Mouse (Mus musculus) kidney, postnatal 25 days (tissue): ENCODE results near the gene Cdc6.
A peak's percentile ranks its signal among the peaks of the same experiment; 100 is the strongest.
"Not testable (repeated sequence)": the region's sequence is repeated elsewhere in the genome, so short reads cannot be mapped to it uniquely, and the experiment has no call there.

Experiments used
- DNase-seq, 2 experiments: peaks; one replicate each; pipeline ENCODE4 v3.0.0; 2021; ENCODE audit warnings: mixed read lengths in 2 of 2

Cdc6 gene

DNA sequence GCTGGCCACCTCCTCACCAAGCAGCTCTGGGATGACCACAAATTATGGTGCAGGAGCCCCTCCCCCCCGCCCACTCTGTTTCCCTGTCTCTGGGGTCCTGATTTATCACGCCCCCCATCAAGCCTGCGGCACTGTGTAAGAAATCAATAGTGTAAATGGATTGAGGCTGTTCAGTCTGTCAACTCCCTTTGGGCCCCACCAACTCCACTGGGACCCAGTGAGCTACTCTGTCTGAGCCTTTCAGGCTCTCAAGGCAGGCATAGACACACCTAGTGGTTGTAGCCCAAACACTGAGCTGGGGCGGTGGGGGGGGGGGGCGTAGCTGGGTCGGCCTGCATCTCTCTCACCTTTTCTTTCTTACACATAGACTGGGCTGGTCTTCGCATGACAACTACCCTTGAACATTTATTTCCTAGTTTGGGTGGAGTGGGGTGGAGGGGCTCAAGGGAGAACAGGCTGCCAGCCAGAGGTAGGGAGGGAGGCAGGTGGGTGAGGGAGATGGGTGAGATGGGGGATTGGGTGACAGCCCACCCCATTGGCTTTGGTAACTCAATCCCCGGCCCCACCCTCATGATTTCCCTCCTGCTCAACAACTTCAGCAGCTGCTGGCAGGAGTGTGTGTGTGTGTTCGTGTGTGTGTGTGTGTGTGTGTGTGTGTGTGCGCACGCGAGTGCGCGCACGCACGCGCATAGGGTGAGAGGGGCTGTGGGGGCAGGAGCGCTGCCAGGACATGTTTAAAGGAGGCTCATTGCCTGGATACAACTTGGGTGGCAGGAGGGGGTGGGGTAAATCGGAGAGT lies 24.9 kb downstream of the Cdc6 start:
- DNase-seq = peak in 1 of 2 experiments; percentile 40

DNA sequence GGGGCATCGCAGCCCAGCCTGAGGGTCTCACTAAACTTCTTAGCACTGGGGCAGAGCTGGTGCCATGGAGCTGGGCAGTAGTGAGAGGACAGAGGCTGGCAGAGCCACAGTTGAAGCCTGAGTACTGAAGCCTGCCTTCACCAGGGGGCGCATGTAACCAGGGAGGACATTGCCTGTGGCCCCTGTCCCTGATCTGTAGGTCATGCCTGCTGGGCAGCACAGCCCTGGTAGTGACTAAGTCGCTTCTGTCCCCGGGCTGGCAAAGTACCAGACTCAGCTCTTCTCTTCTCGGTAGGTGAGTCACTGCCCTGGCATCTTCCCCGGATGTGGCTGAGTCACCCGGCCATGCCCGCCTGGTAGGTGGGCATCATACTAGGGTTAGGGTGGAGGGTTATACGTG lies 25.6 kb downstream of the Cdc6 start:
- DNase-seq = peak; percentile 82 to 89

DNA sequence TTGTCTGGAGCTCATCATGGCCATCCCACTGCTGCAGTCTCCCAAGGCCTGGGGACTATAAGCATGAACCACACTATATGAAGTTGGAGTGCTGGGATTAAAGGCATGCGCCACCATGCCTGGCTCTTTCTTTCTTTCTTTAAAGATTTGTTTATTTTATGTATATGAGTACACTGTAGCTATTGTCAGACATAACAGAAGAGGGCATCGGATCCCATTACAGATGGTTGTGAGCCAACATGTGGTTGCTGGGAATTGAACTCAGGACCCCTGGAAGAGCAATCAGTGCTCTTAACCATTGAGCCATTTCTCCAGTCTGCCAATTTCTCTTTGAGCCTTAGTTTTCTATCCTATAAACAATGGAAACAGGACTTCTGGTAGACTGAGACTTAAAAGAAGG lies 26.2 kb downstream of the Cdc6 start:
- not testable (repeated sequence) for DNase-seq

DNA sequence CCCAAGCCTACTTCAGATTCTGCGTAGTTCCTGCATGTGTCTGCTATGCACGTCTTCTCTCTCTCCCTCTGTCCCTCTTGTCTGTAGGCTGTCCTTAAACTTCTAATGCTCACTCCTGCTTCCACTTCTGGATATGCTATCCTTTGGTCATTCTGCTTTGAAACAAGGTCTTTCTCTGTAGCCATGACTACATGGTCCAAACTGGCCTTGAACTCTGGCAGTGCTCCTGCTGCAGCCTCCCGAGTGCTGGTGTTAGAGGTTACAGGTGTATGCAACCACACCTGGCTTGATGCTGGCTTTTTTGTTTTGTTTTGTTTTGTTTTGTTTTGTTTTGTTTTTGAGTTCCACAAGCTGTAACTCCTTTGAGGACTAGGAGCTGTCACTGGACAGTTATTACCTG lies 26.8 kb downstream of the Cdc6 start:
- DNase-seq = no peak

DNA sequence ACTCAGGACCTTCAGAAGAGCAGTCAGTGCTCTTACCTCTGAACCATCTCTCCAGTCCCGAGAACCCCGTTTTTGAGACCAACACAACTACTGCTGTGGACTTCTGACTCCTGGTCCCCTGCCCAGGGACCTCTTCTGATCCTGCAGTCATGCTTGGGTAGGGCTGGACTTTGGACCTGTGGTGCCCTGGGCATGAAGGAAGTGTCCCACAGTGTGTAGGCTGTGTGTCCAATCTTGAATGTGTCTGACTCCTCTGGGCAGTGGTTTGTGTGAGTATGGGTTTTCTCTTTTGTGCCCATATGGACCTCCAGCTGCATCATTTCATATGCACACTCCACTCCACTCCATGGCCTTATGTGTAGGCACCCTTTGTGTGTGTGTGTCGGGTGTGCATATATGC lies 27.5 kb downstream of the Cdc6 start:
- peak; percentile 87 to 94 for DNase-seq

DNA sequence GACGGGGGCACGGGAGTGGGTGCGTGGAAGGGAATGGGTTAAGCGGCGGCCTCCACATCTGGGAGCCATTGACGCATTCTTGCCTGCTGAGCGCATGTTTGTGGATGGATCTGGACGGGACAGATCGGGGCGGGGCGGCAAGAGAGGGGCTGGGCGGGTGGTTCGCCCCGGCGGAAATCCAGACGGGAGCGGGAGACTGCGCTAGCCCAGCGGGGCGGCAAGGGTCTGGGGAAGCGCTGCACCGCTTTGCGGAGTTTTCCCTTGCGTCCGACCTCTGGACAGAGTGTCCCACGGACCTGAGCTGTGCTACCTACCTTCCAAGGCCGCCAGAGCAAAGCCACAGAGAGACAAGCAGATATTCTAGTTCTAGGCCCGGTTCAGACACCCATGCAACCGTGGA lies 28.6 kb downstream of the Cdc6 start:
- peak; percentile 80 to 91 for DNase-seq

DNA sequence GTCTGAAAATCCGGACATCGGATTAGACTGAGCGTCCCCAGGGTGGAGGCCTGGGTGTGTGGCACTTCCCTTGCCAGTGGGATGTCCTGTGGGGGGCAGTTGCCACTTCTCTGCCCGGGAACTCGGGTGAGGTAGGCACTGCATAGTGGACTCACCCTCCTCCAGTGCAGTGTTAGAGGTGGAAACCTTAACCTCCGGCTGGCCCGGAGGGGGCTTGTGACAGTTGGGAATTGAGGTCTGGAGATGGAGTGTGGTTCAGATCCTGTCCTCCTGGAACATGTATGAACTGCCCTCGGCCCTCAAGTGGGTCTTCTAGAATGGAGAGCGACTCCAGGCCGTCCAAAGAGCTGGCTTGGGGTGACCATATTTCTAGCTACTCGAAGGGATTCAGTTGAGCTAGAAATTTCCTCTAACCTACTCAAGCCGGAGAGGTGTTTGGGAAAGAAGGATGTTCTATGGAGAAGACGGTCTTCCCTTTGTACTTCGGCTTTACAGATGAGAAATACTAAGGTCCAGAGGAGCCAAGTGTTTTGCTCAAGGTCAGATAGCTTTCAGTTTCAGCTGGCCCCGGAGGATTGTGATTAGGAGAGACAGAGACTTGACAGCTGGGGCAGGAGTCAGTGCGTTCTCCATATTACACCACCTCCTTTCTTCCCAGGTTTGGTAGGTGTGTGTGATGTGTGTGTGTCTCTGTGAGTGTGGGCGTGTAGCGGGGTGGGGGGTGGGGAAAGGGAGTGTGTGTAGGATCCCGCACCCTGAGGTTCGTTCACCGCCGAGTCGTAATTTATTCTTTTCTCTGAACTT lies 29.2 kb downstream of the Cdc6 start:
- peak; percentile 34 to 53 for DNase-seq

DNA sequence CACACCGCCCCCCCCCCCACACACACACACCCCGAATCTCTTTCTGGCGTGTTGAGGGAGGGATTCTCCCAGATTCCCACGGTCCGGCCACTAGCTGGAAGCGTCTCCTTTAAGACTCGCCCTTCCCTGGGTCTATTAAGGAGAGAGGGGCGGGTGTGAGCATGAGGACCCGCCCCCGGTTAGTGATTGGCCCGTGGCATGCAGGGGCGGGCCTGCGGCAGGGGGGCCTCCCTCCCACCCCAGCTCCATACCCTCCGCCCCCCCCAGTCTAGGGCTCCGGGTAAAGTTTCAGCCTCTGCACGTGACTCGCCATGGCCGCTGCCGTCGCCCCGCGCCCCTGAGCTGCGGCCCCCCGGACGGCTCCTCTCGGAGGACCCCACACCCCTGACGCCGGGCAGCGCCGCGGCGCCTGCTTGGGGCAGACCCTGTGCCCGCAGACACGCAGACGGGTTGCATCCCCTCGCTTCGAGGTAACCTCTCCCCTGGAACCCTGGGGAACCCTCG lies 29.9 kb downstream of the Cdc6 start:
- DNase-seq = peak; percentile 94 to 98

DNA sequence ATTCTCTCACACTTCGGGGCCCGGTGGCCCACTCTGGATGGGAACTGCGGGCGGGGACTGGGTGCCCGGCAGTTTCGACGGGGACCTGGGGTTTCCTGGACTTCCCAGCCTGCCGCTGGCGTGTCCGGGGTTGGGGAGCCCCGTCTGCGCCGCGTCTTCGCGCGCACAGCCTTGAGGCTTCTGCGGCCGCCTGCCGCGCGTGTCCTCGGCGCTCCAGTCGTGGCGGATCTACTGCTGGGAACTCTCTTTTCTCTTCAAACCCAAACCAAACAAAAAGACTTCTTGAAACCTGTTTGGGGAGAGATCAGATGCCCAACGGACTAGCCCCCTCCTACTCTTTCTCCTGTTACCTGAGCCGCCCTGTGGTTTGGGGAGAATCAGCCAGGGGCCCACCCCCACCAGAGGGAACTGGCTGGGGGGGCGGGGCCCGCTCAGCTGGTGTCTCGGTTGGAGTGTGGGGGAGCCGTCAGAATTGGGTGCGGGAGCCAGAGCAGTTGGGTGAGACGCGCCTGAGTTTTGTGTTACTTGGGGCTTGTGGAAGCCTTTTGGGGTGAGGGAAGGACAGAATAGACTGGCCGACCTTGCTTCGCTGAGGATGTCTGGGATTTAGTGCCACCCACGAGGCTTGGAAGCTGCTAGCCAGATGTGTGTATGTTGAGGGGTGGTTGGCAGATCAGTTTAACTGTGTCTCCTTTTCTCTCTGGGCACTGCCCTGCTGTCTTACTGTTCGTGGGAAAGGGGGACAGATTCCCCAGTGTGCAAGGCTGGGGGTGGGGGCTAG lies 30.5 kb downstream of the Cdc6 start:
- DNase-seq = peak; percentile 61 to 86

DNA sequence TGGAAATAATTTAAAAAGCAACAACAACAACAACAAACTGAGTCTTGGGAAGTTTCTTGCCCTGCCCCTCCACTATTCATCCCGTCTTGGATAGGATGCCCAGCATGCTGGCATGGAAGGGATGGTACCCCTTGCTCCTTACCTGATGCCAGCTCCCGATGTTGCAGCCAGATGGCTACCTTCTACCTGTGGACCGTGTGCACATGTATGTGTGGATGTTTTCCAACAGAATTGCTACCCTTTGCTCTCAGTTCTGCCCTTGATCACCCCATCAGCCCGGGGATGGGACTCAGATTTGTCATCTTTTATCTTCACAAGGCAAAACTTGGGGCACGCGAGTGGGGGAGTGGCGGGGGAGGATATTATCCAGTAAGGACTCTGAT lies 31.1 kb downstream of the Cdc6 start:
- DNase-seq = peak in 1 of 2 experiments; percentile 34

DNA sequence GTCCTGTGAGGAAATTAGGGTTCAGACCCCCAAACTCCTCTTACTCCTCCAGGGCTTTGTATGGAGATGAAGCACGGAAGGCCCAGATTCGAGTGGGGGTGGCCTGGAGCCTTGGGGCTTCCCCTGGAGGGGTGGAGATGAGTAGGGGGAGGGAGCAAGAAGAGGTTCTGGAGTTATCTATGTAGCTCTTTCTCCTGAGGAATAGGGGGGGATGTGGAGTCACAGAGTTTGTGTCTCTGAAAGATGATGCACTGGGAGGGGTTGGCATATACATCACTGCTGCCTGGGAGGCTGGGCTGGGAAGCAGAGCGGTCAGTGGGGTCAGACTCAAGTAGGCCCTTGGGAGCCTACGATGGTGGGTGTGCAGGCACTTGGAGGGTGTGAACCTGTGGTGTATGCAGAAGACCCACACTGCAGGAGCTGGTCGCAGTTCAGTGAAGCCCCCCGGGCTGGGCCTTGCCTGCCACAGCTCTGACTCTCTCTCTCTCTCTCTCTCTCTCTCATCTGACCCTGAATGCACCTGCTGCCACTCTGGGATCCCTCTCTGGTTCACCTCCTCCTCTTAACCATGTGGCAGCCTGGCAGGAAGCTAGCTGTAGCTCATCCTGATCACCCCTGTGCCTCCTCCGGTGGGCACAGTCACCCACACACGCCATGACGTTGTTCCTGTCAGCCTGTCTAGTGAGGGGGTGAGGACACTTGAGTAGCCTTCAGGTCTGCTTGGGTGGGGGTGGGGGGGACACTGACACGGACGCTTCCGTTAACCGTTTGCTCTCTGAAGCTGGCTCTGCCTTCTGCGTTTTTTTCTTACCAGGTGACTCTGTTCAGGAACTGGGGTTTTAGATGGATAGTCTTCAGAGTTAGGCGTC lies 31.7 kb downstream of the Cdc6 start:
- peak in 1 of 2 experiments; percentile 45 for DNase-seq

DNA sequence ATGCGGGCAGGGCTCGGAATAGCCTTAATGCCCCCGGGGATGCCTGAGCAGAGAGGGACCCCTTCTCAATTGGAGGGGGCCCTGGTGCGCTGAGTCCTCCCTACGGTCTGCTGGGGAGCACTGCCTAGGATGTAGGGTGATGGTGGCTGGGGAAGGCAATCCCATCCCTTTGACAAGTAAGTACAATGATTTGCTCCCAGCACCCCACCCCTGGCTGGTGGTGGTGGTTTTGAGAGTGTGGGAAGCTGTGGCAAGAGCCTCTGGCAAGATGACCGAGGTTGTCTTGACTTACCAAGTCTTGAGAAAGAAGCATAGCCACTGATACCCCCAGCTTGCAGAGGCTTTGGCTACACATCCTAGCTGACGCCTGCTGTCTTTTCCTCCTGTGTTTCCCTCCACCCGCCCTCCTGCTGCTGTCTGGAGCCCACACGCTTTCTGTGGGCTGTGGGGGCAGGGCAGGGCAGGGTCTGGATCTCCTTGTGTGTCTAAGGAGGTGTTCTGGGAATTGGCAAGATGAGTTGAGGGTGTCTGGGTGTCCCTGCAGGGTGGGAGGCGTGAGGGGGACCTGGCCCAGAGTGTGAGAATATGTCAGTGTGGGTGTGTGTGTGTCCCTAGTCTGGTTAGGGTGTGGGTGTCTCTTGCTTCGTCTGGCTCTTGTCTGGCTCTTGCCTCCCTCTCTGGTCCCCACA lies 32.5 kb downstream of the Cdc6 start:
- peak in 1 of 2 experiments; percentile 49 for DNase-seq

DNA sequence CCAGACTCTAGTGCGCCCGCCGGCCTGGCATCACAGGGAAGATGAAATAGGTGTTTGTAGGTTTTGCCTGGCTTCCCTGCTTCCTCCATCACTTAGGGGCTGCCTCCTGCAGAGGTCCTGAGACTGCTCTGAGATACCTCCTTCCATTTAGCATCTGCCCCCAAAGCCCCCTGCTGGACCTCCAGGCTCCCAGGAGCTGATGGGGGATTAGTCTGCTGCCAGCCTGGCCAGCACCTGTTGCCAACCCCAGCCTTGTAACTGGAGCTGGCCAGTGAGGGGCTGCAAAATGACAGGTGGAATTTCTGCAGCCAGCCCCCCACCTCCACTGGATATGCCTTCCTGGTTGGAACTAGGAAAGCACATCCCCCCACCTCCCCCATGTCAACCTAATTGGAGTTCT lies 33.2 kb downstream of the Cdc6 start:
- DNase-seq = peak in 1 of 2 experiments; percentile 53

DNA sequence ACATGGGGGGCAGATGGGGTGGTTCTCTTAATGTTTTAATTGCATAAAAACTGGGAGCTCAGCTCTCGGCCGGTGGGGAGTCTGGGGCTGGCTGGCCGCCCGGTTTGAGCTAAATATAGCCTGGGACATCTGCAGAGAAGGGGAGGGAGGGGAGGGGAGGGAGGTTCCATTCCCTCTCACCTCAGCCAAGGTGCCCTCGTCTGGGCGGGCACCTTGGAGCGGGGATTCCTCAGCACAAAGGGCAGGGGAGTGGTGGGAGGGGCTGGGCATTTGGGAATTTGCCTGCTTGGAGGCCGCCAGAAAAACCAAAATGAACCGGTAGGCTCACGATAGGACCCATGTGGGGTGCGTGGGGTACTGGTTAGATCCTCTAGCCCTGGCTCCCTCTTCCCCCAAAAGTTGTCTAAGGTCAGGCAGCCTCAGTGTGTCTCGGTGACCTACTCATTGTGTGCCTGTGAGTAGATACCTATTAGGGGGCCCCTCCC lies 33.8 kb downstream of the Cdc6 start:
- peak; percentile 88 to 93 for DNase-seq

DNA sequence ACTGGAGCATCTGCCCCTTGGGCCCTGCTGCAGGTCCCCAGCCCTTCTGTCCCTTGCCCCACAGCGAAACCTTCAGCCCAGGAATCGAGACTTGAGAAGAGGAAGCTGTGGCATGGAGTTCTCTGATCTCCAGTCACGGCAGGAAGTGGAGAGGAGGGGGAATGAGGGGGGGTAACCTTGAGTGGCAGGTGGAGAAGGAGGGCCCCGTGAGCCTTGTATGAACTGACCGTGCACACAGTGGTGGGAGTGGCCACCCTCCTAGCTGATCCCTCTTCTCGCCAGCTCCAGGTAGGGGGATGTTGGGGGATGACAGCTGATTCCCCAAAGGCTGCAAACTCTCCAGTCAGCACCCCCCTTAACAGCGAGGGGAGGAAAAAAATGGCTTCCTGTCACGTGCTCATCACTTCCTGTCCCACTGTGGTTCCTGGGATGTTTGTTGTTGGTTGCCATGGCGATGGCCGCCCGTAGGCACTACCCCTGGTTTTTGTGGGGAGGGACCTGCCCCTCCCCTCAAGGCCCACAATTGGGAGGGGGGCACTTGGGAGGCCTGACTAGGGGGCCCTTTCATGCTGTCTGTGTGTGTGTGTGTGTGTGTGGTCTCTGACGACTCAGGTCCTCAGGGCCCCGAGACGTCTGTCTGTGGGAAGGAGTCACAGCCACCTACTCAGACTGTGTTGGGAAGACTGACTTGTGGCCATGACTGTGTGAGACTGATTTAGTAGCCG lies 34.4 kb downstream of the Cdc6 start:
- DNase-seq = peak; percentile 87 to 93

DNA sequence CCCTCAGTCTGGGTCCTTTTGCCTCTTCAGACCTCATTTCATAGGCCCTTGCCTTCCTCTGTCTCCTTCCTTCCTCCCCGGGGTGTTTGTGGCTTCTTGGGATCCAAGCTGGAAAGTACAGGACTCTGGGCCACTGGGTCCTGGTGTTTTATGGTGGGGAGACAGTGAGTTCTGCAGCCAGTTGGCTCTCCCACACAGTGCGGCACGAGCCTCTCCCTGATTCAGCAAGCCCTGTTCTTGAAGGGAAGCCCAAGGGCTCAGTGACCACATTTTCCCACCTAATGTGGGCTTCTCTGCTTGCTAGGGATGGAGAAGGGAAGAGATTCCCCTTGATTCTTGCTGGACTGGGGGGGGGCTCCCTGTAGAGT lies 34.9 kb downstream of the Cdc6 start:
- DNase-seq = no peak

DNA sequence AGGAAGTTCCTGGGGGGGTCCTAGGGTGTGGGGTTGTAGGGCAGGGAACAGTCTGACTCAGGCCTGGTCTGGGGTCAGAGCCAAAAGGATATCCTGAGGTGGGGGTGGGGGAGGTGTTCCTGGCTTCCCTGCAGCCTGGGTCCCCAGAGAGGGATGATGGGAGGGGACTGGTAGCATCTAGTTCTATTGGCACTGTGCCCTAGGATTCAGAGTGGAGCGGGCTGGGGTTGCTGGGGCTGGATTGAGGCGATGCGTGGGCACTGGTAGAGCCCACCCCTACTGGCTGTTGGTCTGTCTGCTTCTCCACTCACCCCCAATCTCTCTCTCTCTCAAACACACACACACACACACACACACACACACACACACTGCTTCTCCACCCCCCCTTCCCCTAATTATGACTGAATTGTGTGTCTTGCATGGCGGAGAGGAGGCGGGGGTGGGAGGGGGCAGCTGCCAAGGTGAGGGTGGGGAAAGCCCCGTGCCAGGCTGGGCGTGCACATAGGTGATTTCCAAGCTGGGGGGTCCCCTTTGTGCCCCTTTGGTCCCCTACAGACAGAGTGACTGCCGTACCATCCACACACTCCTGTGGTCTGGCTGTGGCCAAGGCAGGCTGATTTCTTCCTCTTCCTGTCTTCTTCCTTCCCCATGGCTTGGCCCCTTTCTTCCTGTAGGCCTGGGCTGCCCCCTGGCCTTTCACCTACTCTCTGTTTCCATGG lies 35.5 kb downstream of the Cdc6 start:
- DNase-seq = peak; percentile 78 to 91

DNA sequence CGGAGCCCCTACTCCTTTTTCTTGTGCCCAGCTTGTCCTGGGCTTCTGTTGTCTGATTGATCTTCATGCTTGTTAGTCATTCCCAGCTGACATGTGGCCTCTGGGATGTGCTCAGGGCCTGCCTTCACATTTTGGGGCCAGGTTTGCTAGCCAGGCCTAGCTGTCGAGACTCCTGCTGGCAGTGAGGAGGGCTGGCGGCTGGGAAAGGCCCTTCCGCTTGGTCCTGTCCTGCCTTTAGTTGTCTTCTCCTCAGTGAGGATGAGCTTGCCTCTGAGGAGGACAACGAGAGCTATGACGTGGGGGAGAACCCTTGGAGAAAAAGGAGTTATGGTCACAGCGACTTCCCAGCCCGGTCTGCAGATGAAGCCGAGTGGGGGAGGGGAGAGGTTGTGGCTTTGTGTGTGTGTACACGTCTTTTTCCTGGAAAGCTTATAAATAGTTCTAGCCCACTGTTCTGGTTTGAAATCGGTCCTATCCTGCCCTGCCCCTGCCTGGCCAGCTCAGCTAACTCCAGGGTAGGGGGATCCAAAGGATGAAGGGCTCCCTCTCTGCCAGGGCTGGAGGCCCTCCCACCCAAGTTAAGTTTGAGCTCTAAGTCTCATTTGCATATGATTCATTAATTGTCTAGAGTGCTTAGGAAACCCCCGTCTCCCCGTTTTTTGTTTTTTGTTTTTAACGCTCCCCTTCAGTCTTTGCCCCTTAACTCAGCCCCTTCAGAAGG lies 36.3 kb downstream of the Cdc6 start:
- peak; percentile 65 to 67 for DNase-seq
